Mouse (Mus musculus): ENCODE data around the gene Sept3. TPM values are rescaled to one million over a fixed set of nuclear protein-coding genes. Genes with fewer than 3 reads are reported as not detected.

Gene Sept3
- polyA plus RNA-seq, 1 experiment from 2014 or later = 7.1 TPM

DNA sequence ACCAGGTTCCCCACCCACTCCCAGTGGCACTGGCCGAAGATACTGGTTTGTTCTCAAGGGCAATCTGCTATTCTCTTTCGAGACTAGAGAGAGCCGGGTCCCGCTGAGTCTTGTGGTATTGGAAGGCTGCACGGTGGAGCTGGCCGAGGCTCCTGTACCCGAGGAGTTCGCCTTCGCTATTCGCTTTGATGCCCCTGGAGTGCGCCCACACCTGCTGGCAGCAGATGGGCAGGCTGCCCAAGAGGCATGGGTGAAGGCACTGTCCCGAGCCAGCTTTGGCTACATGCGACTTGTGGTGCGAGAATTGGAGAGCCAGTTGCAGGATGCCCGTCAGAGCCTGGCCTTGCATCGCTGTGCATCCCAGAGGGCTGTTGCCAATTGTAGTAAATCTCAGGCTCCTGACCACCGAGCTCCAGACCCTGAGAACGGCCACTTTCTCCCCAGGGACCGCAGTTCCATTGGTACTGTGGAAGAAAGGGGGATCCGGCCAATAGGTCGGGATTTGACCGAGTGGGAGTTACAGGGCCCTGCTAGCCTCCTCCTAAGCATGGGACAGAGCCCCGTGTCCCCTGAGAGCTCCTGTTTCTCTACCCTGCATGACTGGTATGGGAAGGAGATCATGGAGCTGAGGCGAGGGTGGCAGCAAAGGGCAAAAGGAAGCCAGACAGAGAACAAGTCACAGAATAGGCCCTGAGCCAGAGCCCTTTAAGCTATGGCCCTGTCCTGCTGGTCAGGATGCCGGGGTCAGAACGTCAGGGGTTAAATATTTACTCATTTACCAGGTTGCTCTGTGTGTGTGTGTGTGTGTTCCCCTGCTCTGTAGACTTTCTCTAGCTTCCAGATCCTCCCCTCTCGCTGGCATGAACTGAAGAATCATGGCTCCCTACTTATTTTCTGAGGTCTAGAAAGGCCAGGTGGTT lies 68.9 kb downstream of the Sept3 start:
- H3K27ac ChIP-seq (ENCODE audit: low read depth, low read length) = peak overlapping the region; percentile 99
- ATAC-seq (replicated peaks; ENCODE audit: low FRiP score) (no peak), DNase-seq (ENCODE audit: low spot score) (no peak)
- H3K36me3 ChIP-seq (ENCODE audit: control insufficient read depth, insufficient read depth, low read length) = peaks cover 13% of the 10 kb centered on the region
- peaks cover 75% of the 10 kb centered on the region for H3K4me1 ChIP-seq (replicated peaks; ENCODE audit: control insufficient read depth, insufficient read depth, low read length)
- H3K27me3 ChIP-seq (replicated peaks; ENCODE audit: control insufficient read depth, insufficient read depth, low read length) = no peaks in the 10 kb centered on the region
- WGBS = 88% methylated on average over 27 of the region's 27 CpGs
- H3K9me3 ChIP-seq (ENCODE audit: control insufficient read depth, low read length) = no peaks in the 10 kb centered on the region
- peak overlapping the region; percentile 19 for H3K4me3 ChIP-seq (ENCODE audit: low read depth, low read length)
- peak overlapping the region; percentile 97 for H3K4me2 ChIP-seq
- H3K9ac ChIP-seq (ENCODE audit: low read depth, low read length) = peak overlapping the region; percentile 96; the same call in 1 of the 2 replicates

Other genes with a start within 250 kb of the Sept3 start
- gene Desi1, start 241.0 kb upstream of the Sept3 start, polyA plus RNA-seq (2014; fragmentation: Nextera tagmentation; extraction: Ambion mirVana) = 27.4 and 30.3 TPM in 2 replicates
- gene Snu13, start 227.3 kb upstream of the Sept3 start, polyA plus RNA-seq (2014; fragmentation: Nextera tagmentation; extraction: Ambion mirVana) = 393 and 418 TPM in 2 replicates
- gene 4930407I10Rik, start 215.7 kb upstream of the Sept3 start, polyA plus RNA-seq (2014; fragmentation: Nextera tagmentation; extraction: Ambion mirVana) = not detected in 2 replicates
- not detected in 2 replicates for gene Mei1, start 204.9 kb upstream of the Sept3 start, polyA plus RNA-seq (2014; fragmentation: Nextera tagmentation; extraction: Ambion mirVana)
- gene Ccdc134, start 147.0 kb upstream of the Sept3 start, polyA plus RNA-seq (2014; fragmentation: Nextera tagmentation; extraction: Ambion mirVana) = 17.1 and 17.5 TPM in 2 replicates
- gene Srebf2, start 127.7 kb upstream of the Sept3 start, polyA plus RNA-seq (2014; fragmentation: Nextera tagmentation; extraction: Ambion mirVana) = 99.7 and 101 TPM in 2 replicates
- 0.12 and 0.73 TPM in 2 replicates for gene Shisa8, start 62.1 kb upstream of the Sept3 start, polyA plus RNA-seq (2014; fragmentation: Nextera tagmentation; extraction: Ambion mirVana)
- 0.16 and 0.56 TPM in 2 replicates for gene Tnfrsf13c, start 50.5 kb upstream of the Sept3 start, polyA plus RNA-seq (2014; fragmentation: Nextera tagmentation; extraction: Ambion mirVana)
- 56.5 and 58.8 TPM in 2 replicates for gene Cenpm, start 30.1 kb upstream of the Sept3 start, polyA plus RNA-seq (2014; fragmentation: Nextera tagmentation; extraction: Ambion mirVana)
- not detected in 2 replicates for gene 1500009C09Rik, start 22.5 kb upstream of the Sept3 start, polyA plus RNA-seq (2014; fragmentation: Nextera tagmentation; extraction: Ambion mirVana)
- gene Wbp2nl, start 24.1 kb downstream of the Sept3 start, polyA plus RNA-seq (2014; fragmentation: Nextera tagmentation; extraction: Ambion mirVana) = 0.25 and 0.58 TPM in 2 replicates
- 33.7 and 37.2 TPM in 2 replicates for gene Naga, start 64.0 kb downstream of the Sept3 start, polyA plus RNA-seq (2014; fragmentation: Nextera tagmentation; extraction: Ambion mirVana)
- 34.0 and 35.4 TPM in 2 replicates for gene Pheta2, start 64.0 kb downstream of the Sept3 start, polyA plus RNA-seq (2014; fragmentation: Nextera tagmentation; extraction: Ambion mirVana)
- gene Smdt1, start 64.1 kb downstream of the Sept3 start, polyA plus RNA-seq (2014; fragmentation: Nextera tagmentation; extraction: Ambion mirVana) = 218 and 233 TPM in 2 replicates
- gene Ndufa6, start 79.4 kb downstream of the Sept3 start, polyA plus RNA-seq (2014; fragmentation: Nextera tagmentation; extraction: Ambion mirVana) = 432 and 467 TPM in 2 replicates
- gene Cyp2d22, start 105.4 kb downstream of the Sept3 start, polyA plus RNA-seq (2014; fragmentation: Nextera tagmentation; extraction: Ambion mirVana) = 6.8 and 7.0 TPM in 2 replicates
- not detected in 2 replicates for gene Cyp2d11, start 119.1 kb downstream of the Sept3 start, polyA plus RNA-seq (2014; fragmentation: Nextera tagmentation; extraction: Ambion mirVana)
- gene Cyp2d10, start 132.3 kb downstream of the Sept3 start, polyA plus RNA-seq (2014; fragmentation: Nextera tagmentation; extraction: Ambion mirVana) = 8.2 and 10.3 TPM in 2 replicates
- gene Cyp2d9, start 158.5 kb downstream of the Sept3 start, polyA plus RNA-seq (2014; fragmentation: Nextera tagmentation; extraction: Ambion mirVana) = 0.32 and 0.55 TPM in 2 replicates